Mouse (Mus musculus) kidney, postnatal 0 days (tissue): ENCODE measurements around the gene Rpl27a. TPM values are rescaled to one million over a fixed set of nuclear protein-coding genes. Genes with fewer than 3 reads are reported as not detected.

Experiments used
- ATAC-seq: fragments of 200-750 bp; cut with Nextera tagmentation; replicated peaks from 2 replicates; pipeline ENCODE4 v1.8.0; 2017; ENCODE audit warnings: low read depth, moderate number of reproducible peaks, moderate TSS enrichment, moderate library complexity; ENCODE audit not compliant: low FRiP score
- DNase-seq: peaks from one replicate; pipeline ENCODE4 v3.0.0-alpha.2; 2016; ENCODE audit warnings: low spot score
- H3K27ac ChIP-seq: fragments of 300-500 bp; sonication (generic); 2 replicates; pipeline ENCODE4 v1.5.1; 2014; ENCODE audit warnings: mild to moderate bottlenecking
- H3K27me3 ChIP-seq: fragments of 300-500 bp; sonication (generic); 2 replicates; pipeline ENCODE4 v1.6.1; 2014; ENCODE audit warnings: low read length, mixed read lengths; ENCODE audit not compliant: insufficient read depth
- H3K36me3 ChIP-seq: fragments of 300-500 bp; sonication (generic); 2 replicates; pipeline ENCODE4 v1.6.1; 2014; ENCODE audit warnings: low read length, mixed read lengths; ENCODE audit not compliant: insufficient read depth
- H3K4me1 ChIP-seq: fragments of 300-500 bp; sonication (generic); replicated peaks from 2 replicates; pipeline ENCODE4 v1.6.1; 2014; ENCODE audit warnings: antibody characterized with exemption, low read length, mixed read lengths; ENCODE audit not compliant: insufficient read depth
- H3K4me2 ChIP-seq: fragments of 300-500 bp; sonication (generic); 2 replicates; pipeline ENCODE4 v1.6.1; 2014; ENCODE audit warnings: mild to moderate bottlenecking, low read length, moderate library complexity, mixed read lengths
- H3K4me3 ChIP-seq: fragments of 300-500 bp; sonication (generic); replicated peaks from 2 replicates; pipeline ENCODE4 v1.5.1; 2014; ENCODE audit warnings: low read depth, low read length
- H3K9ac ChIP-seq: fragments of 300-500 bp; sonication (generic); 2 replicates; pipeline ENCODE4 v1.6.1; 2014; ENCODE audit warnings: low read depth, low read length
- H3K9me3 ChIP-seq: fragments of 300-500 bp; sonication (generic); replicated peaks from 2 replicates; pipeline ENCODE4 v1.6.1; 2016; ENCODE audit warnings: low read length, inconsistent platforms, mixed read lengths
- CTCF ChIP-seq: IDR thresholded peaks from 2 replicates; pipeline ENCODE4 v1.5.1; 2016; ENCODE audit warnings: antibody characterized with exemption, low read depth, mild to moderate bottlenecking, moderate library complexity
- WGBS: fragments of 180-500 bp; shearing (Covaris S2); extraction: QIAGEN DNeasy Blood & Tissue Kit; methylation state at CpG from one replicate; pipeline ENCODE4 v1.1.7; 2014; 5-methylcytosine and 5-hydroxymethylcytosine counted together
- polyA plus RNA-seq: library from polyadenylated mRNA; unstranded; fragments of >200 nt; fragmentation: Nextera tagmentation; extraction: Ambion mirVana; gene quantifications from 2 replicates; pipeline ENCODE4 v1.2.1, GENCODE M21; 2015

The Rpl27a gene
- polyA plus RNA-seq, 1 experiment from 2014 or later: 166 TPM

- H3K4me3 ChIP-seq: no peak overlapping the region
- 70% methylated on average over 6 of the region's 6 CpGs for WGBS
- ATAC-seq: no peak
- H3K36me3 ChIP-seq: peaks cover 48% of the 10 kb centered on the region
- H3K27ac ChIP-seq: no peak overlapping the region
- TF ChIP-seq CTCF: no peak
- no peaks in the 10 kb centered on the region for H3K9me3 ChIP-seq
- no peak for DNase-seq
- H3K27me3 ChIP-seq: no peaks in the 10 kb centered on the region
- no peak overlapping the region for H3K4me2 ChIP-seq
- H3K9ac ChIP-seq: no peak overlapping the region
- H3K4me1 ChIP-seq: no peaks in the 10 kb centered on the region; the same call in 1 of the 2 replicates
These were observed 4.9 kb downstream of the Rpl27a start for GRCm38 (mm10) chr7:109523741-109524441.

GRCm38 (mm10) chr7:109524442-109524744 is 5.4 kb downstream of the Rpl27a start:
- Histone ChIP-seq H3K9me3 (no peaks in the 10 kb centered on the region), H3K27ac (peak overlapping the region; percentile 25; the same call in 1 of the 2 replicates), H3K27me3 (no peaks in the 10 kb centered on the region), H3K4me2 (no peak overlapping the region), H3K9ac (no peak overlapping the region), H3K36me3 (peaks cover 48% of the 10 kb centered on the region), H3K4me1 (no peaks in the 10 kb centered on the region; the same call in 1 of the 2 replicates), H3K4me3 (no peak overlapping the region)
- ATAC-seq: no peak
- DNase-seq: no peak
- no peak for TF ChIP-seq CTCF

- 72% methylated on average over 3 of the region's 3 CpGs for WGBS
- DNase-seq (no peak), ATAC-seq (no peak)
- H3K9ac ChIP-seq: no peak overlapping the region
- H3K27ac ChIP-seq: peak overlapping the region; percentile 34; the same call in 1 of the 2 replicates
- no peaks in the 10 kb centered on the region for H3K27me3 ChIP-seq
- no peak overlapping the region for H3K4me2 ChIP-seq
- no peak for TF ChIP-seq CTCF
- H3K36me3 ChIP-seq: peaks cover 48% of the 10 kb centered on the region
- no peaks in the 10 kb centered on the region for H3K9me3 ChIP-seq
- H3K4me3 ChIP-seq: no peak overlapping the region
- no peaks in the 10 kb centered on the region; the same call in 1 of the 2 replicates for H3K4me1 ChIP-seq
These were observed 5.8 kb downstream of the Rpl27a start for GRCm38 (mm10) chr7:109524763-109525162.

- ATAC-seq (peak; percentile 81), DNase-seq (no peak)
- no peak overlapping the region for H3K9ac ChIP-seq
- no peak overlapping the region for H3K4me2 ChIP-seq
- no peaks in the 10 kb centered on the region for H3K9me3 ChIP-seq
- 66% methylated on average over 16 of the region's 16 CpGs for WGBS
- peaks cover 48% of the 10 kb centered on the region for H3K36me3 ChIP-seq
- H3K4me3 ChIP-seq: no peak overlapping the region
- no peaks in the 10 kb centered on the region; the same call in 1 of the 2 replicates for H3K4me1 ChIP-seq
- TF ChIP-seq CTCF: no peak
- no peaks in the 10 kb centered on the region for H3K27me3 ChIP-seq
- peak overlapping the region; percentile 72; the same call in 1 of the 2 replicates for H3K27ac ChIP-seq
These were observed 7.1 kb downstream of the Rpl27a start for GRCm38 (mm10) chr7:109525740-109526663.

- no peak for DNase-seq
- H3K9me3 ChIP-seq: no peaks in the 10 kb centered on the region
- ATAC-seq: no peak
- no peaks in the 10 kb centered on the region for H3K27me3 ChIP-seq
- 66% methylated on average over 3 of the region's 3 CpGs for WGBS
- no peak overlapping the region for H3K4me2 ChIP-seq
- H3K36me3 ChIP-seq: peaks cover 39% of the 10 kb centered on the region
- TF ChIP-seq CTCF: no peak
- H3K27ac ChIP-seq: no peak overlapping the region
- no peak overlapping the region for H3K9ac ChIP-seq
- H3K4me3 ChIP-seq: no peak overlapping the region
- no peaks in the 10 kb centered on the region for H3K4me1 ChIP-seq
These were observed 8.6 kb downstream of the Rpl27a start for GRCm38 (mm10) chr7:109527536-109527935.

GRCm38 (mm10) chr7:109528356-109528755 is 9.4 kb downstream of the Rpl27a start:
- Histone ChIP-seq H3K9ac (no peak overlapping the region), H3K4me1 (no peaks in the 10 kb centered on the region), H3K4me3 (no peak overlapping the region), H3K36me3 (peaks cover 31% of the 10 kb centered on the region), H3K4me2 (no peak overlapping the region), H3K27ac (no peak overlapping the region), H3K9me3 (no peaks in the 10 kb centered on the region), H3K27me3 (no peaks in the 10 kb centered on the region)
- peak; percentile 57; the same call in 1 of the 2 replicates for ATAC-seq
- peak; percentile 78 for TF ChIP-seq CTCF
- WGBS: 21% methylated on average over 3 of the region's 3 CpGs
- peak; percentile 79 for DNase-seq
